Mouse (Mus musculus) hindlimb bud, embryonic 11.5 days (tissue): ENCODE measurements at regions not wholly inside any gene's neighbourhood (a gene's known extent, or its start where the extent isn't known, plus 50 kb on each side); places are given as distances from the start of the nearest gene placed in this dataset.

ENCODE experiments used
- DNase-seq: peaks from one replicate; pipeline ENCODE4 v3.0.0-alpha.2; 2012; ENCODE audit warnings: low read depth, low spot score; ENCODE audit errors: extremely low spot score

DNA sequence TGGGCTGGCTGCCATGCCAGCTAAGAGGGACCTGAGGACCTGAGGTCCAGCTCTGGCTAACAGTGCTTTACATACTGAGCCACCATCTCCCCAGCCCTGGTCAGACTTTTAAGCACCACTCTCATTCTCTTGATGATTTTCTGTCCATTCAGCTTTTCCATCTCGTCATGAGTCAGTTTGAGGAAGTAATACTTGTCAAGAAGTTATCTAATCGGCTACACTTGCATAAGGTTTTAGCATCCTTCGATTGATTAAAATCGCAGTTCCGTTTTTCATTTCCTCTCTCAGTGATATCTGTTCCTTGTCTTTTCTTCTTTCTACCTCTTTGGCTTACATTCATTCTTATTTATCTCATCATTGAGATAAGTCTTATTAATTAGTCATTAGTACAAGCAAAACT lies 207.4 kb upstream of the Hs6st1 start:
- no peak for DNase-seq

DNA sequence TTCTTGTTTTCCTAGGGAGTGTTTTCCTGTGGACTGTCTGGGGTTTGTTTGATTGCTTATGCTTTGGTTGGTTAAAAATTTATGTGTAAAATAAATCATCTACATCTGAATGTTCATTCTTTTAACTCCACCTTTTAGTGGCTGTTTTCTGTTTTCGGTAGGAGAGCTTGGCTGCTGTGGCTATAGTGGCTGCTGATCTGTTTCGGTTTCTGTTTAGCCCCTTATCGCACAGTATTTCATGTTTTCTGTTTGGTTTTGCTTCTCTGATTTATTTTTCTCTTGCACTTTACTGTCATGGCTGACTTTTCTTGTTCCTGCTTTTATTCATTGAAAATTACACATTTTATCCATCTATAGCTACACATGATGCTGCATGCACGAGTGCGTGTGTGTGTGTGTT lies 206.0 kb upstream of the Hs6st1 start:
- DNase-seq = no peak

- DNase-seq = no peak
Observed at GRCm38 (mm10) chr1:35862661-35863060, 205.5 kb upstream of the Hs6st1 start.

- no peak for DNase-seq
Observed at GRCm38 (mm10) chr1:35864246-35864645, 204.0 kb upstream of the Hs6st1 start.

DNA sequence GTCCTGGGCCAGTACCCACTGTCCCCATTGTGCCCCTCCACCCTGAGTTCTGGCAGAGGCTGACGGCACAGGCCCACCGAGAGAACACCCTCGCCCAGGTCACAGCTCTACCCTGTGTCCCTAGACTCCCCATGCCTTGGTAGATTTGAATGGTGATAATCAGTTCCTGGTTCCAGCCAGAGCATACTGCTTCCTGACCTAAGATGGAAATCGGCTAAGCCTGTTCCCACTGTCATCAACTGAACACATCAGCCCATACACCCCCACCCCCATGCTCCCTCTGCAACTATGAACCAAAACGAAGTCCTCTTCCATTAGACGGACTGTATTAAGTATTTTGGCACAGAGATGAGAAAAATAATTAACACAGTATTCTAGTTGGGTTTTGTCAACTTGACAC lies 202.9 kb upstream of the Hs6st1 start:
- no peak for DNase-seq

DNA sequence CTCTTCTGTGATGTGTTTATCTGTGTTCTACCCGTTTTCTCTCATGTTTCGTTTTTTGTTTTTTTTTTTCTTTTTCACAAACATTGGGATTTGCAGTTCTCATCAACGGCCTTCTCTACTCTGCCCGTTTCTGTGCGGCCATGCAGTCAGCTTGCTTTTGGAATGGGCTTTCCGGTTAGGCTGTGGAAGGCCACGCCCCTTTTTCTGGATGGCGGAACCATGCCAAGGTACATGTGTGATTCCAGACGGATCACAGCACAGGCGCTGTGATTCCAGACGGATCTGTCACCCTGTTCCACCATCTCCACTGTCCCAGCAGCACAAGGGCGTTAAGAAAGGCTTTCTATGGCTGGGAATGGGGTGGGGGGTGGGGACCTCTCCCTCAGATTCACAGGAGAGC lies 201.6 kb upstream of the Hs6st1 start:
- DNase-seq = no peak

DNA sequence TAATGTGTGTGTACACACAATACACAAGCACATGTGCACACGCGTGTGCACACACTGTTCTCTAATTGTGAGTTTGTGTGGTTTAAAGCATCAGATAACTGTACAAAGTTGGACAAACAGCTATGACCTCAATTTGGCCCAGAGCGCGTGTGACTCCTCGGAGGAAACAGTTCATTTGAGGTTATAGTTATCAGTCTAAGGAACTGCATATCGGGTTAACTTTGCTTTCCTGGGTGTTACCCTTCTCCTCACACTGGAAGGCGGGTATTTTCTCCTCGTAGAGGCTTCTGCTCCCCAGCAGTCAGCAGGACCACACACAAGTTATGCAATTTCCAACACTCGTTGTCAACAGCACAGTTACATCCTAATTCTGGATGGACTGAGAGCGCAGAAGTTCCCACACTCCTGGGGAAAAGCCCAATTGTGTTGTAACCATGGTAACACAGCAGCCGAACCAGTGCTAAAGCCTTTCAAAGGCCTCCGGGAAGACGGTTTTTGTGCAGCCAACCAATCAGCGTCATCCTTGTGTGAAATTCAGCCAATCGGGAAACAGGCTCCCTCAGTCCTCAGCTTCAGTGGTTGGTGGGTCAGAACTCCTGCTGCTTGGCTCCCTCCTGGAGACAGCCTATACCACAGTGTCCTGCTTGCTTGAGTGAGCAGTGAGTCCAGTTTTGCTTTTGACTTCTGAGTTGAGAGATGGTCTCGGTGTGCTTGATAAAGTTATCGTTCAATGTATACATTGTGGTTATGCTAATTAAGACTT lies 198.6 kb upstream of the Hs6st1 start:
- peak; percentile 60 for DNase-seq

GRCm38 (mm10) chr1:35870144-35870827 lies 197.9 kb upstream of the Hs6st1 start:
- DNase-seq = no peak

GRCm38 (mm10) chr1:35873038-35873437 lies 195.2 kb upstream of the Hs6st1 start:
- no peak for DNase-seq

DNA sequence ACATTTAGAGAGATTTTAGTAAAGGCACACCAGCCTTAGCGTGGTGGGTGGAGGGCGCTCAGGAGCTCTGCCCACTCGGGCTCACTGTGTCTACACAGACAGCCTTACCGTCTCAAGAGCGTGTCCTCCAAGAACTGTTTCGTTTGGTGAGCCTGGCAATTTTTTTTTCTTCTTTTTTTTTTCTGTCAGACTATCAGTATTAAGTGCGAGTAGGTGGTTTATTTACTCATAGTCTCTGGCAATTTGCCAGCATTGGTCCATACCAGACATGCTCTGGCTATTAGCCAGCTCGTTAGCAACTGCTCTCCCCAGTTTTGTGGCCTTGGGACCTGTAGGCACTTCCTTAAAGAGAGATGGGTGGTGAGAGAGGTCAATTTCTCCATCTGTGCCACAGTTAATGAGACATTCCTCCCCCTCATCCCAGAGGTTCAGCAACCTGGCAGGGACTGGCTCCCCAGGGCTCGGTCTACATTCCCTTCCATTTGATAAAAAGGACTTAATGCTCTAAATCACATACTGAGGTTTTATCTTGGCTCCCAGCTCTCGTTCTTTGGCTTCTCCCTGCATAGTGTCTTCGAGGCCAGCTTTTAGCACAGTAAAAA lies 192.9 kb upstream of the Hs6st1 start:
- peak; percentile 33 for DNase-seq

DNA sequence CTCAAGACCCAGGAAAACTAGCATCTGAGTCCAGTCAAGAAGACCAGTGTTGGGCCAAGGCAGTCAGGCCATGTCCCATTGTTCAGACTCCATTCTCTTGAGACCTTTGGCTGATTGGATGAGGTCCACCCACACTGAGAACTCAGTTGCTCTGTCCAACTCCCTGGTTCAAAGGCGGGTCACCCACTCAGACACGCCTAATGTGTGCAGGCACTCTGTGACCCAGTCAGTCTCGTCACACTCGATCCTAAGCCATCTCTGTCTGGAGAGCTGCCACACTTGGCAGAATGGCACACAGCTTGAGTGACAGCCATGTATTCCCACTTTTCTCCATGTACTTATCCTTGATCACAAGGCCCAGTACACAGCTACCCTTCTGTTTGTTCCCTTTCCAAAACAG lies 189.8 kb upstream of the Hs6st1 start:
- DNase-seq = no peak

DNA sequence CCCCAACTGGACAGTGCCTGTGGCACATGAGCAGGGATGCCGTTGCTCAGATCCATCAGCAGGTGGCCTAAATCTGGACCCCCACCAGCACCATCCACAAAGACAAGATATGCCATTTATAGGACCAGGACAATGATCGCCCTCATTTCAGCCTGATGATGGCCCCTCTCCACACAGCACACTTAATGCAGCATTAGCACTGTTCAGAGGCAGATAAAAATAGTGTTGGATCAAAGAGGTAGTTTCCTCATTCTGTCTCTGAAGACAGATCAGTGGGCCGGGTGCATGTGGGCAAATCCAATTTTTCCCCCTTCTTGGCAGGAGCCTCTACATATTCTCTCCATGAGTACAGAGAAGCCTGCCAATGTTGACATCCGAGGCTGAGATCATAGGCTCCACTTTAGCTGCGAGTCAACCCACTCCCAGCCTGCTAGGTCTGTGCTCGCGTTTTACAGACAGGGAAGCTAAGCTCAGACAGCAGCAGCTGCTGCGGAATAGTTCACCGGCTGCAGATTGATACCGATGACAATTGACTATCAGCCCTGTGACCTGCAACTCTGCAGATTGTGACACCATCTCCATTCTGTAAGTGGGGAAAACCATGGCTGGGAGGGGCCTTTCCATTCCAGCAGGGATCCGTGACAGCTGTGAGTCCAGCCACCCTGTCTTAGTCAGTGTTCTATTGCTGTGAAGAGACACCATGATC lies 188.7 kb upstream of the Hs6st1 start:
- no peak for DNase-seq

- DNase-seq = no peak
Observed at GRCm38 (mm10) chr1:35880562-35881265, 187.5 kb upstream of the Hs6st1 start.

DNA sequence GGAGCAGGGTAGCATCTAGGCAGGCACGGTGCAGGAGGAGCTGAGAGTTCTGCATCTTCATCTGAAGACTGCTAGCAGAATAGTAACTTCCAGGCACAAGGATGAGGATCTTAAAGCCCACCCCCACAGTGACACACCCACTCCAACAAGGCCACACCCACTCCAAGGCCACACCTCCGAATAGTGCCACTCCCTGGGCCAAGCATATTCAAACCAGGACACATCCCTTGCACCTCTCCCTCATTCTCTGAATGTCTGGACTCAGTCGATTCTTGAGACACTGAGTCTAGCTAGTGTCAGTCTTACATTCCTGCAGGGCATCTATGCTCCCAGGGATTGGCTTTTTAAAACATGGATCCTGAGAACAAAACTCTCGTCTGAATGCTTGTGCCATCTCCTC lies 186.7 kb upstream of the Hs6st1 start:
- no peak for DNase-seq

DNA sequence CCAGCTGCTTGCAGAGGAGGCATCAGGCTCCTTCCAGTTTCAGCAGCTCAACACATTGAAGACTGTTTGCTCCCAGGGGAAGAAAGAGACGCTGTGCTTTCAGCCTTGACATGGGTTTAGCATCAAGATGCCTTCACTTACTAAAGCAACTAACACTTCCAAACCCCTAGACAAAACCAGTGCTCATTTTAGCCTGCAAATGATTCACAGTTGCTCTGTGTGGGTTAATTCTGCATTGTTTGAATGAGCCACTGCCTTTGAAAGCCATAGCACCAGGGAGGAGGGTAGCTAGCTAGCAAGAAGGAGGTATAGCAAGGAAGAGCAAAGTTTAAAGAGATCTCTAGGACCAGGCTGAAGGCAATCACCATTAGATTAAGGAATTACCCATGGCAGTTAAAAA lies 186.1 kb upstream of the Hs6st1 start:
- no peak for DNase-seq

DNA sequence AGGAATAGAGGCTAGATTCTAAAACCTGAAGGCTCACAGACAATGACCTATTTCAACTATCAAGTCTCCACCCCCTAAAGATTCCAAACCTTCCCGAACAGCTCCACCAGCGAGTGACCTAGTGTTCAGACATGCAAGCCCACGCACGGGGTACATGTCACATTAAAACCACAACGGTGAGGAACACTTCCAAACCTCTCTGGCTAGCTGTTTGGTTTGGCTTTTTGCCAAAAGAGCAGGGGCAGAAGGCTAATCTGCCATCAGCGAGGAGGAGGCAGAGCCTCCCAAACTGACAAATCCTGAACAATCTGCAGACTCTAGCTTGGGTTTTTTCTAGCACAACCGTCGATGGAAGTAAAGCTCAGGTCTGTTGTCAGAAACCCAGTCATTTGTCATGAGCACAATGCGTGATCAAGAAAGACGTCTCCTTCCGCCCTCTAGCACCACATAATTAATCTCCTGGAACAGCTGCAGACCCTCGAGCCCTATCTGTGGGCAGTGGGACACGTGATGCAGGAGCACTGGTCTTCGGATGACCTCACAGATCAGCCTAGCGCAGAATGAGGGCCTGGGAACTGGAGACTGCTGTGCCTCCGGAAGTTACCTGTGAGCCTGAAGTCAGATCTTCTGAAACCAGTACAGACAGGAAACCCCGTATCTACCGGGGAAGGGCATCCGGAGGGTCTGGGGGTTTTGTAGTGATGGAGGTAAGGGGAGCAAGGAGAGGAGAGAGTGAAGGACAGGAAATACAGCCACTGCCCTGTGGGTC lies 178.3 kb upstream of the Hs6st1 start:
- no peak for DNase-seq

GRCm38 (mm10) chr1:35890500-35890900 lies 177.7 kb upstream of the Hs6st1 start:
- no peak for DNase-seq

DNA sequence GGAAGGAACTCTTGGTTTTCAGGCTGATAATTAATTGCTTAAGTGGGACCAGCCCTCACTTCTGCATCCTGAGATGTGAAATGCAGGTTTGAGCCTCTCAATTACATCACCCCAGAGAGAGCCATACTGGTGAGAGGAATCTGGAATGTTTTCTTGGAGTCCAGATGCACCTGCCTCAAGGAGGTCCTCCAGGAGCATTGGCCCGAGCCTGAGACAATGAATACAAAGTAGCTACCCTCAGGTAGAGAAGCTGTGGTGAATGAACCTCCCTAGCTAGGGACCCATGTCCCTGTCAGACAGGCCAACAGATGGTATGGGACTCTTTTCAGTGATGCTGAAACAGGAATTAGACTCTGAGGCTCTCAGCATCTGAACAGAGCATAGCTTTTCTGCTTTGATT lies 168.7 kb upstream of the Hs6st1 start:
- no peak for DNase-seq

GRCm38 (mm10) chr1:35904001-35904547 lies 164.1 kb upstream of the Hs6st1 start:
- no peak for DNase-seq

- DNase-seq = no peak
Observed at GRCm38 (mm10) chr1:35913551-35913950, 154.6 kb upstream of the Hs6st1 start.
